Mouse (Mus musculus): ENCODE data around the gene Tmem184b.

Gene Tmem184b

GRCm38 (mm10) chr15:79400134-79400974 is 3.0 kb downstream of the Tmem184b start:
- no peak for DNase-seq (ENCODE audit: low read depth, low spot score)

GRCm38 (mm10) chr15:79399231-79400052 is 3.9 kb downstream of the Tmem184b start:
- DNase-seq (ENCODE audit: low read depth, low spot score), result no peak

GRCm38 (mm10) chr15:79396736-79397135 is 6.6 kb downstream of the Tmem184b start:
- DNase-seq (ENCODE audit: low read depth, low spot score), result no peak

- no peak for DNase-seq (ENCODE audit: low read depth, low spot score)
Observed at GRCm38 (mm10) chr15:79395281-79395680, 8.1 kb downstream of the Tmem184b start.

GRCm38 (mm10) chr15:79394842-79395241 is 8.5 kb downstream of the Tmem184b start:
- peak; percentile 45 for DNase-seq (ENCODE audit: low read depth, low spot score)

- DNase-seq (ENCODE audit: low read depth, low spot score), result no peak
Observed at GRCm38 (mm10) chr15:79393101-79393500, 10.3 kb downstream of the Tmem184b start.

GRCm38 (mm10) chr15:79392527-79392926 is 10.8 kb downstream of the Tmem184b start:
- DNase-seq (ENCODE audit: low read depth, low spot score), result no peak

- peak; percentile 66 for DNase-seq (ENCODE audit: low read depth, low spot score)
Observed at GRCm38 (mm10) chr15:79391447-79392093, 11.8 kb downstream of the Tmem184b start.

GRCm38 (mm10) chr15:79390434-79390833 is 12.9 kb downstream of the Tmem184b start:
- DNase-seq (ENCODE audit: low read depth, low spot score), result peak; percentile 70

- DNase-seq (ENCODE audit: low read depth, low spot score), result no peak
Observed at GRCm38 (mm10) chr15:79388171-79388570, 15.2 kb downstream of the Tmem184b start.

- DNase-seq (ENCODE audit: low read depth, low spot score), result no peak
Observed at GRCm38 (mm10) chr15:79387611-79388010, 15.8 kb downstream of the Tmem184b start.

GRCm38 (mm10) chr15:79387081-79387480 is 16.3 kb downstream of the Tmem184b start:
- peak; percentile 78 for DNase-seq (ENCODE audit: low read depth, low spot score)

GRCm38 (mm10) chr15:79381644-79382043 is 21.7 kb downstream of the Tmem184b start:
- DNase-seq (ENCODE audit: low read depth, low spot score), result no peak

- peak; percentile 91 for DNase-seq (ENCODE audit: low read depth, low spot score)
Observed at GRCm38 (mm10) chr15:79380468-79381444, 22.6 kb downstream of the Tmem184b start.

- DNase-seq (ENCODE audit: low read depth, low spot score), result no peak
Observed at GRCm38 (mm10) chr15:79379658-79380057, 23.7 kb downstream of the Tmem184b start.

- no peak for DNase-seq (ENCODE audit: low read depth, low spot score)
Observed at GRCm38 (mm10) chr15:79378608-79379007, 24.8 kb downstream of the Tmem184b start.

- DNase-seq (ENCODE audit: low read depth, low spot score), result peak; percentile 87
Observed at GRCm38 (mm10) chr15:79377681-79378080, 25.7 kb downstream of the Tmem184b start.

- no peak for DNase-seq (ENCODE audit: low read depth, low spot score)
Observed at GRCm38 (mm10) chr15:79374760-79375159, 28.6 kb downstream of the Tmem184b start.

- DNase-seq (ENCODE audit: low read depth, low spot score), result no peak
Observed at GRCm38 (mm10) chr15:79370281-79370843, 33.0 kb downstream of the Tmem184b start.

- no peak for DNase-seq (ENCODE audit: low read depth, low spot score)
Observed at GRCm38 (mm10) chr15:79369452-79370280, 33.7 kb downstream of the Tmem184b start.
